Mouse (Mus musculus) forebrain, postnatal 0 days (tissue): Measurements from ENCODE around the gene Atrnl1. TPM values are rescaled to one million over a fixed set of nuclear protein-coding genes. Genes with fewer than 3 reads are reported as not detected.

Experiments used
- ATAC-seq: fragments of 200-750 bp; cut with Nextera tagmentation; 2 replicates; pipeline ENCODE4 v1.8.0; 2017; ENCODE audit warnings: mild to moderate bottlenecking, moderate library complexity
- DNase-seq: peaks from one replicate; pipeline ENCODE4 v3.0.0-alpha.2; 2015
- H3K27ac ChIP-seq: fragments of 300-500 bp; sonication (generic); 2 replicates; pipeline ENCODE4 v1.5.1; 2014; ENCODE audit warnings: low read depth, mild to moderate bottlenecking, antibody characterized with exemption, low read length, moderate library complexity, mixed read lengths
- H3K27me3 ChIP-seq: fragments of 300-500 bp; sonication (generic); 2 replicates; pipeline ENCODE4 v1.6.1; 2014; ENCODE audit warnings: mild to moderate bottlenecking, low read length, mixed read lengths; ENCODE audit not compliant: insufficient read depth
- H3K36me3 ChIP-seq: fragments of 300-500 bp; sonication (generic); 2 replicates; pipeline ENCODE4 v1.6.1; 2014; ENCODE audit warnings: mild to moderate bottlenecking, moderate library complexity; ENCODE audit not compliant: insufficient read depth
- H3K4me1 ChIP-seq: fragments of 300-500 bp; sonication (generic); 2 replicates; pipeline ENCODE4 v1.6.1; 2014; ENCODE audit warnings: antibody characterized with exemption; ENCODE audit not compliant: insufficient read depth
- H3K4me2 ChIP-seq: fragments of 300-500 bp; sonication (generic); 2 replicates; pipeline ENCODE4 v1.6.1; 2014; ENCODE audit warnings: low read depth, mild to moderate bottlenecking, moderate library complexity
- H3K4me3 ChIP-seq: fragments of 300-500 bp; sonication (generic); 2 replicates; pipeline ENCODE4 v1.5.1; 2014; ENCODE audit warnings: low read depth, low read length, mixed read lengths
- H3K9ac ChIP-seq: fragments of 300-500 bp; sonication (generic); 2 replicates; pipeline ENCODE4 v1.6.1; 2014; ENCODE audit warnings: mild to moderate bottlenecking
- H3K9me3 ChIP-seq: fragments of 300-500 bp; sonication (generic); 2 replicates; pipeline ENCODE4 v1.6.1; 2016; ENCODE audit warnings: low read length
- CTCF ChIP-seq: sonication (generic); IDR thresholded peaks from 2 replicates; pipeline ENCODE4 v1.5.1; 2016; ENCODE audit warnings: antibody characterized with exemption, control low read depth, low read depth
- WGBS: fragments of 180-500 bp; shearing (Covaris S2); extraction: QIAGEN DNeasy Blood & Tissue Kit; methylation state at CpG from one replicate; pipeline ENCODE4 v1.1.7; 2014; 5-methylcytosine and 5-hydroxymethylcytosine counted together
- microRNA-seq, 2 experiments: library from miRNA; unstranded; fragments of <30 nt; microRNA quantifications; one replicate each; pipeline ENCODE4; 2016
- polyA plus RNA-seq: library from polyadenylated mRNA; unstranded; fragments of >200 nt; fragmentation: Nextera tagmentation; extraction: Ambion mirVana; gene quantifications from 2 replicates; pipeline ENCODE4 v1.2.1, GENCODE M21; 2015
- total RNA-seq: library from RNA; depleted of rRNA; stranded (reverse); fragments of >200 nt; gene quantifications from 2 replicates; pipeline ENCODE4 v1.2.3, GENCODE M21; 2014; rRNA removed

The Atrnl1 gene
- total and polyA plus RNA-seq, 2 experiments from 2014 or later, result 4.8 to 59.9 TPM

GRCm38 (mm10) chr19:58165635-58166015 lies 554.8 kb downstream of the Atrnl1 start:
- peak overlapping the region; percentile 15; the same call in 1 of the 2 replicates for H3K9ac ChIP-seq
- peak overlapping the region; percentile 18; the same call in 1 of the 2 replicates for H3K4me2 ChIP-seq
- ATAC-seq, result no peak
- H3K4me1 ChIP-seq, result no peaks in the 10 kb centered on the region
- no peaks in the 10 kb centered on the region; the same call in 1 of the 2 replicates for H3K27me3 ChIP-seq
- H3K27ac ChIP-seq, result no peak overlapping the region
- H3K36me3 ChIP-seq, result no peaks in the 10 kb centered on the region
- TF ChIP-seq CTCF, result no peak
- H3K4me3 ChIP-seq, result no peak overlapping the region
- 13% methylated on average over 9 of the region's 9 CpGs for WGBS
- no peak for DNase-seq
- no peaks in the 10 kb centered on the region for H3K9me3 ChIP-seq

- Histone ChIP-seq H3K27me3 (no peaks in the 10 kb centered on the region; the same call in 1 of the 2 replicates), H3K4me2 (peak overlapping the region; percentile 18), H3K27ac (no peak overlapping the region), H3K36me3 (no peaks in the 10 kb centered on the region), H3K4me1 (no peaks in the 10 kb centered on the region), H3K9me3 (no peaks in the 10 kb centered on the region), H3K9ac (peak overlapping the region; percentile 15; the same call in 1 of the 2 replicates), H3K4me3 (no peak overlapping the region)
- ATAC-seq, result 0 out of 2 replicates have a peak, but pooled peaks have one; percentile 18
- WGBS, result 14% methylated on average over 6 of the region's 6 CpGs
- TF ChIP-seq CTCF, result no peak
- DNase-seq, result no peak
Measured at GRCm38 (mm10) chr19:58166147-58166546, 555.3 kb downstream of the Atrnl1 start.

GRCm38 (mm10) chr19:58178410-58178809 lies 567.6 kb downstream of the Atrnl1 start:
- no peak for ATAC-seq
- no peak for DNase-seq

GRCm38 (mm10) chr19:58180773-58181172 lies 569.9 kb downstream of the Atrnl1 start:
- DNase-seq (no peak), ATAC-seq (no peak)
- 8% methylated on average over 5 of the region's 5 CpGs for WGBS
- H3K4me3 ChIP-seq, result no peak overlapping the region
- no peak overlapping the region for H3K9ac ChIP-seq
- H3K4me2 ChIP-seq, result no peak overlapping the region
- no peak for TF ChIP-seq CTCF
- H3K27ac ChIP-seq, result no peak overlapping the region
- H3K4me1 ChIP-seq, result no peaks in the 10 kb centered on the region
- H3K36me3 ChIP-seq, result no peaks in the 10 kb centered on the region
- H3K9me3 ChIP-seq, result no peaks in the 10 kb centered on the region
- H3K27me3 ChIP-seq, result no peaks in the 10 kb centered on the region

More at GRCm38 (mm10) chr19:58178410-58178809, 567.6 kb downstream of the Atrnl1 start:
- H3K9ac ChIP-seq, result no peak overlapping the region
- no peak overlapping the region for H3K4me3 ChIP-seq
- H3K36me3 ChIP-seq, result no peaks in the 10 kb centered on the region
- H3K27ac ChIP-seq, result no peak overlapping the region
- TF ChIP-seq CTCF, result no peak
- H3K4me2 ChIP-seq, result no peak overlapping the region
- H3K9me3 ChIP-seq, result no peaks in the 10 kb centered on the region
- 91% methylated on average over 10 of the region's 10 CpGs for WGBS
- no peaks in the 10 kb centered on the region for H3K4me1 ChIP-seq
- H3K27me3 ChIP-seq, result no peaks in the 10 kb centered on the region

Small RNAs within 50 kb of the gene (microRNA-seq; reads per million reads assigned to microRNA genes)
- 1.1 to 1.2 reads per million in 2 experiments for gene Mir5623

Other genes starting within 250 kb of the Atrnl1 start
- gene Trub1, start 158.1 kb upstream of the Atrnl1 start, total RNA-seq, result 26.1 and 27.7 TPM in 2 replicates
- 17.2 and 21.5 TPM in 2 replicates for gene Trub1, start 158.1 kb upstream of the Atrnl1 start, polyA plus RNA-seq